Mouse (Mus musculus): Measurements from ENCODE around the gene Ticrr.

Ticrr gene

DNA sequence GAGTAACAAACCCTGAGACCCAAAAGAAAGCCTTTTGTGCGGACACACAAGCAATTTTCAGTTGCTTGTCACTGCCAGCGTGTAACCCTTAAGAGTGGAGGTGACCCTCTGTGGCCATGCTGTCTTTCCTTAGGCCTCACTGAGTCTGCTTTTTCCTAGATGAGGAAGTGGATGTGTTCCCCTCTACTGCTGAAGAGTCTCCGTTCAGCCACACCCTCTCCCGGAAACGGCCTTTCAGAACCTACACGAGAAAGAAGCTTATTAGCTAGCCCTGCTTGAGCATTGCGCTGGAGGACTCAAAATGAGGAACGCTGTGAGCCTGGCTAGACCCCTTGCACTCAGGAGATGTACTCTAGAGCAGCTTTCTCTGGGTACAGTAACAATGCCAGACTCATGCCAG, 36.5 kb downstream of the Ticrr start:
- DNase-seq (ENCODE audit: low spot score): no peak

- no peak for DNase-seq (ENCODE audit: low spot score)
Observed at GRCm38 (mm10) chr7:79702755-79703154, 42.8 kb downstream of the Ticrr start.

- DNase-seq (ENCODE audit: low spot score): no peak
Observed at GRCm38 (mm10) chr7:79705210-79705609, 45.2 kb downstream of the Ticrr start.

GRCm38 (mm10) chr7:79710130-79710607, 50.2 kb downstream of the Ticrr start:
- DNase-seq (ENCODE audit: low spot score): peak; percentile 82

GRCm38 (mm10) chr7:79710831-79711230, 50.8 kb downstream of the Ticrr start:
- peak; percentile 19 for DNase-seq (ENCODE audit: low spot score)

DNA sequence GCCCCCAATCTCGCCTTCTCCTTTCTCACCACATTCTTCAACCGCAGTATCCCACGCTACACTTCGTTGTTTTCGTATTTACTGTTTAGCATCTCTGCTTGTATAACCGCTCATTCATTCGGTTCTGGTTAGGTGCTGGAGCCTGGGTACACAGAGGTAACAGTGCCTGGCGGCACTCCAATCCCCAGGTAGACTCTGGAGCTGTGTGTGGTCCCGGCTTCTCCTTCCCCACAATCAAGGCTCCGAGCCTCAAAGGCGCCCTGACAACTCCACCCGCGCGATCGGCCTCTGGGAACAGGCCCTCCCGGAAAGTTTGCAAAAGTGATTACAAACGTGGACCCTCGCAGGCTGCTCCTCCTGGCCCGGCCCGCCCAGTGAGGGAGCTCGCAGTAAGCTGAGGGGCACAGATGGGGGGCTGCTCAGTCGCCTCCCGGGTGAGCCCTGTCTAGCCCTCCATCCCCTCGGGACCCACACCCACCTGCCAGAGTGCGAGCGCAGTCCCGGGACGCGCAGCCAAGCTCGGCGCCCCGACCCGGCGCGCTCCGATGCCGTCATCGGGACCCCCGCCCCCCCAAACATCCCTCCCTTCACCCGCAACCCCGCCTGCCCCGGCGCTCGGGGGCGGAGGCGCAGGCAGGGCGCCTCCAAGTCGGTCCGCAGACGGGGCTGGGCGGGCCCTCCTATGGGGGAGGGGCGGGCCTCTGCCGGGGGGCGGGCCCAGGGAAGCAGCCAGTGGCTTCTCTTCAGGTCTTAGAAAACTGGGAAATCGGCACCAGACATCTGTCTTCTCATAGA, 55.4 kb downstream of the Ticrr start, which contains the start of gene Kif7:
Gene Kif7, minus strand, starts transcription at position 534 of the 795 bp plus-strand sequence.
- DNase-seq (ENCODE audit: low spot score): peak; percentile 90

GRCm38 (mm10) chr7:79721386-79721977, 61.5 kb downstream of the Ticrr start:
- DNase-seq (ENCODE audit: low spot score): peak; percentile 71

GRCm38 (mm10) chr7:79727091-79727490, 67.1 kb downstream of the Ticrr start:
- DNase-seq (ENCODE audit: low spot score): peak; percentile 81

GRCm38 (mm10) chr7:79728219-79728618, 68.2 kb downstream of the Ticrr start:
- peak; percentile 89 for DNase-seq (ENCODE audit: low spot score)

GRCm38 (mm10) chr7:79729169-79729568, 69.2 kb downstream of the Ticrr start:
- peak; percentile 89 for DNase-seq (ENCODE audit: low spot score)

GRCm38 (mm10) chr7:79729743-79730370, 69.9 kb downstream of the Ticrr start:
- peak; percentile 36 for DNase-seq (ENCODE audit: low spot score)

- DNase-seq (ENCODE audit: low spot score): no peak
Observed at GRCm38 (mm10) chr7:79731438-79731837, 71.4 kb downstream of the Ticrr start.

DNA sequence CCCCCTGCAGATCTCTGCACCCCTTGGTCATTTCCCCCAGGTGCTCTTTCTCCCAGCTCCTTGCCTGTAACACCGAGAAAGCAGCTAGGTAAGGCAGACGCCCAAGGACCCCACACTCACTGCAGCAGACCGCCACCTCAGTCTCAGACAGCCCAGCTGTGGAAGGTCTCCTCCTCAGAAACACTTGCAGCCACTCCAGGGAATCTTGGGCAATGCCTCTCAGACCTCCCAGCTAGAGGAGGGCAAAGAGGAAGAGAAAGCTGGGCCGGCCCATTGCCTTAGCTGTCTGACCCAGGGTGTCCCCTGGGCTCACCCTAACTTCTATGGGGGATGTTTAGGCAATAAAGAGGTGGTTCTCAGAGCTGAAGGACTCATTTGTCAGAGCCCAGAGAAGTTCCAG, 72.6 kb downstream of the Ticrr start, which contains the start of gene Plin1:
Gene Plin1, minus strand, starts transcription at position 282 of the 400 bp plus-strand sequence.
- no peak for DNase-seq (ENCODE audit: low spot score)

GRCm38 (mm10) chr7:79734563-79734962, 74.6 kb downstream of the Ticrr start:
- no peak for DNase-seq (ENCODE audit: low spot score)

DNA sequence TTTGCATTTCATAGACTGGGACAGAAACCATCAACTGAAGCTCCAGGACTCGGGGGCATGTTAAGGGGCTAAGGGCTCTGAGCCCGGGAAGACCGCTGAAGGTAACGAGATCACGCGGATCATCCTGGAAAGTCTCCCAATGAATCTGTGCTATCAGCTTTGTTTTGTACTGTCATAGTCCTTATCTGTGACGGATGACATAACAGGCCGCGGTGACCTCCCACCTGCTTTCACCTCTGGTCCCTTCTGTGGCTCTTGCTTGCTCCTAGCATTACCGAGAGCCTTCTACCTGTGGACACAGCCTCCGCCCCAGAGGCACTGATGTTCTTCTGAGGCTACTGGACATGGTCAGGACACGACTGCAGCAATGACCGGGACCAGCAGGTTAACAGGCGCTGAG, 76.5 kb downstream of the Ticrr start:
- no peak for DNase-seq (ENCODE audit: low spot score)

- no peak for DNase-seq (ENCODE audit: low spot score)
Observed at GRCm38 (mm10) chr7:79738913-79739312, 78.9 kb downstream of the Ticrr start.

DNA sequence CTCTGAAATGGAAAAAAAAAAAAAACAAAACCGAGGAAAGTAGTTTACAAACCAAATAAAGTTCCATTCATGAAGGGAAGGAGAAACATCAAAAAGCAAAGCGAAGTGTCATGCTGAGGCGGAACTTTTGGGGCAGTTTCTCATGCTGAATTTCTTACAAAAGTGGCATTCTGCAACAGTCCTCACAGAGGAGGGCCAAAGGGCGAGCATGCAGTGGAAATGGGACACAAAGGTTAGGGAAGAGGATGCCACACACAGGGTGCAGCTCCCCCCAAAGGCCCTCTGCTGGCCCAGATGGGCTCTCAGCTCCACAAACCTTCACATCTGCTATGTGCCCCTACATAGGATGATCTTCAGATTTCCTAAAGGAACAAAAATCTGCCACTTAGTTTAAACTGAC, 80.3 kb downstream of the Ticrr start:
- no peak for DNase-seq (ENCODE audit: low spot score)

- DNase-seq (ENCODE audit: low spot score): no peak
Observed at GRCm38 (mm10) chr7:79742277-79742658, 82.3 kb downstream of the Ticrr start.

DNA sequence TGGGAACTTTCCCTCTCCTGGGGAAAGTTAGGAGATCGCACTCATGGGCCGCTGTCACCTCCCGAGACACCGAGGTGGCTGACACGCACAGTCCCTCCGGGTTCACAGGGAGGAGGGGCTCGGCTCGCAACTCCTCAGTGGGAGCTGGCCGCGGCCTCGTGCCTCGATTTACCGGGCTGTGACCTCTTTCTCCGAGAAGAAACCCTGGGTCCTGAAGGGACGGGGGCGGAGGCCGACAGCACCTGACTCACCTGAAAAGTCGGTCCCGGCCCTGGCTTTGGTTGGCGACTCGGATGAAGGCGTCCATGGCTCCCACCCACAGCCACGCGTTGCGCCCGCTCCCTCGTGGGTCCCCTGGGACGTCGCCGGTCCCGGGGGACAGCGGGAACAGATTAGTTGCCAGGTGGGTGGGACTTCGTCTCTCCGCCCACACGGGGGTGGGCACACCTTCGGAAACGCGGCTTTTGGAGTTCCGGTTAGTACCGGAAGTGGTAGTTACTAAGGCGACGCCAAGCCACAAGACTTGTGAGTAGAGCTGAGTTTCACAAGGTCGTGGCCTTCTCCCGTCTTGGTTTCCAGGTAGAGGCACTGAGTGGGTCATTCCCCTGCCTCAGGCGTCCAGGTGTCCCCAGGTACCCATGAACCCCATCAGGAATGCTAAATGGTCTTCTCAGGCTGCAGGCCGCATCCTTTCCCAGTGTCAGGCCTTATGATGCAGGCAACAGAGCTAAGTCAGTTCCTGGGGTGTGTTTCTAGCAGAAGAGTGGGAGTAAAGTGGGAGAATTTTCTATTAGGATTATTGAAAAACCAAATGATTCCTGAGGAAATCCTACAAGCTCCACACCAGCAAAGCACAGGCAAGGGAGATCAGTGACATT, 82.9 kb downstream of the Ticrr start, which contains the start of the genes Pex11a and Wdr93:
Gene Pex11a, minus strand, starts transcription at position 473 of the 878 bp plus-strand sequence.
Gene Wdr93, plus strand, starts transcription at position 505 of the 878 bp plus-strand sequence.
- DNase-seq (ENCODE audit: low spot score): peak; percentile 90

DNA sequence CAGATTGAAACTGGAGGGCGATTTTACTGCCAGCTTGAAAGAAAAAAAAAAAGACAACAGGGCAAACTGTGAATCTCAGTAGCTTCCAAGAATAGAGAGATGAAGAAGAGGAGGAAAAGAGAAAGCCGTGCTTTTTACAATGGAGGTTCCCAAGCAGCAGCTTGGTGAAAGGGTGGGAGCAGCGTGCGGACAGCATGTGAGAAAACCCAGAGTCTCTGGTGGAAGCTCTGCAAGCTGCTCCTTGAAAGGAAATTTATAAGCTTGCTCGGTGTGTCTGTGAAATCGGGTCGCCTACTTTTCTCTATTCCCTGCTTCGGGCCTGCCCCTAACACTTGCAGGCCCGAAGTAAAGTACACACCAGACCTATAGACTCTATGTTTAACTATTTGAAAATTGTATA, 84.1 kb downstream of the Ticrr start:
- DNase-seq (ENCODE audit: low spot score): no peak

DNA sequence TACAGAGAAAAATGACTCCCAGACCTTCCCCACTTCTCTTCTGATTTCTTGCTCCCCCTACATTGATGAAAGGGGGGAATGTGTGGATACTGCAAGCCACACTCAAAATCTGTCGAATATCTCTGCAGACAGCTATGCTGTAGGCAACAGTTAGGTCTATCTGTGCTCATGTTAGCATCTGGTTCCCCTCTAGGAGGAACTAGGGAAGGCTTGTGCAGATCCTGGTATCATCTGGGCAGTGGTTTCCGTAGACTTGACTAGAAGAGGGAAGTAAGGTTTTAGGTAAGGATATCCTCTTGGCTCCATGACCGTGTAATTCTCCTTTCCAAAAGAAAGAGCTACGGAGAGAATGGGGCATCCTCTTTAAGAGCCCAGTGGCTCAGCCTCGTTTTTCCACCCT, 84.6 kb downstream of the Ticrr start:
- DNase-seq (ENCODE audit: low spot score): no peak

- no peak for DNase-seq (ENCODE audit: low spot score)
Observed at GRCm38 (mm10) chr7:79747659-79748058, 87.7 kb downstream of the Ticrr start.
